Mouse (Mus musculus): ENCODE measurements around the gene Cdh23.

Gene Cdh23

DNA sequence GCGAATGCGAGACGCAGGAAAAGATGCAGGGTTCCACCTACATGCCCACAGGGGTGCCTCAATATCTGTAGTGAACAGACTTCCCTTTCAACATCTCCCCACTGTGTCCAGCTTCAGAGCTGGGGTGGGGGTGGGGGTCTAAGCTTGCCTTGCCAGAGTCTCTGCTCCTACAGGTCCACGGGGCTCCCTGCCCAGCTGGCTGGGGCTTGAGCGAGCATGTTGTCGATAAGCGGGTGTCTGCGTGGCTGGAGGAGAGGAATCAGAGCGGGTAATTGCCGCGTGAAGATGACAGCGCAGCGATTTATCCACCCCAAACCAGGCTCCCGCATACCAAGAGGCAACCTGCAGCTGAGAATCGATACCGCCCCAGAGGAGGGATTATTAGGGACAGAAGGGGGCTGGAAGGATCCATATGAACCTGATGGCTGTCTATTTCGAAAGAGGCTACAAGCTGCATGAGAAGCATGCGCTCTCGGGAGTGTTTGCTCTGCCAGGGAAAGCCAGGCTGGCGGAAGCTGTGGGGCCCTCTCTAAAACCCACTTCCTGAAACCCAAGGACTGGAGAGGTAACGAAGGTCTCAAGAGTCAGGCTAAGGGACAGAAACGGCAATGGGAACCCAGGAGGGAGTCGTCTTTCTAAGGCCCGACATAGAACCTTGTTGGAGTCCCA lies 129.8 kb downstream of the Cdh23 start:
- DNase-seq, result no peak

DNA sequence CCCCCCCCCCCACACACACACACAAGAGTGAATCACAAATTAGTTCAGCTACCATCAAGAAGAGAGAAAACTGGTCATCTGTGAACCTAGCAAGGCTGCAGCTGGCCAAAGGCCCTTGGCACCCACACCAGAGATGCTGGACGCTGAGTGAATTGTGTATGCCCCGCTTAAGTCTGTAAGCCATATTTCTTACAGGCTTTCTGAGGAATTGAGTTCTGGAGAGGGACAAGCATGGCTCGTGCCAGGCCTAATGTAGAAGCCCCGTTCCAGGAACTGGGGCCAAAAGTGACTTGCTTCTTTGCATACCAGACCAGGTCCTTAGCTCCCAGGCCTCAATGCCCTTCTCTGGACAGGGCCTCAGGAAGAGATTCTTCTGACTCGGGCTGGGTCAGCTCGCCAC lies 132.2 kb downstream of the Cdh23 start:
- DNase-seq, result no peak

DNA sequence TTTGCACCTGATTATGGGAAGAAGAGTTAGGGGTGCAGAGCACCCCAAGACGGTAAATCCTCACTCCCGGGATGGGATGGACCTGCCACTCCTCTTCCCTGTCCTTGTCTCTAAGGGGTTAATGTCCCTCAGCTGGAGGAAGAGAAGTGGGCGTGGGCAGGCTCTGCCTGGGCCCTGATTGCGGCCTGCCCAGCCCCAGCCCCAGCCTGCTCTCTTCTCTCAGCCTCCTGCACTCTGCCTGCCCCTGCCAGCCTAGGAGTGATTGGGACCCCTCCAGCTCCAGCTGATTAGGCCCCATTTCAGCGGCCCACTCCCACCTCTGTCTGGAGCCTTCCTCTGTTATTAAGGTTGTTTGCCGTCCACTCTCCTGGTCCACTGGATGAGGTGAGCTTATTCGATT lies 133.3 kb downstream of the Cdh23 start:
- DNase-seq, result no peak

DNA sequence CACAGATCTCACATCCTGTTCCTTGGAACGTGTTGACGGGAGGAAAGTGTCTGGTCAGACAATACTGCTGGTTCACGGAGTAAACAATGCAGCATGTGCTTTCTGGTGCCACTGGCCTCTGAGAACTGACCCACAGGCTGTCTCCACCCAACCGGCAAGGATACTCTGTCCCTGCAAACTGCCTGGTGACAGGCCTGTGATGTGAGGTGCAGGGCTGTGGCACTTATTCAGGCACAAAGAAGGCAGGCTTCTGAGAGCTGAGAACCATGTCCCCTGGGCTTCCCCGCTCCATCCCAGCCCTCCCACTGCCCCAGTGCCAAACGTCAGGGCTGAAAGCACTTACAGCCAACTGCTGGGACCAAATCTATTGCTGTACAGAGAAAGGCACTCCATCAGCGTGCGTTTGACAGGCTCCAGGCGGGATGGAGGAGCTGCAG lies 137.8 kb downstream of the Cdh23 start:
- DNase-seq, result peak; percentile 55

DNA sequence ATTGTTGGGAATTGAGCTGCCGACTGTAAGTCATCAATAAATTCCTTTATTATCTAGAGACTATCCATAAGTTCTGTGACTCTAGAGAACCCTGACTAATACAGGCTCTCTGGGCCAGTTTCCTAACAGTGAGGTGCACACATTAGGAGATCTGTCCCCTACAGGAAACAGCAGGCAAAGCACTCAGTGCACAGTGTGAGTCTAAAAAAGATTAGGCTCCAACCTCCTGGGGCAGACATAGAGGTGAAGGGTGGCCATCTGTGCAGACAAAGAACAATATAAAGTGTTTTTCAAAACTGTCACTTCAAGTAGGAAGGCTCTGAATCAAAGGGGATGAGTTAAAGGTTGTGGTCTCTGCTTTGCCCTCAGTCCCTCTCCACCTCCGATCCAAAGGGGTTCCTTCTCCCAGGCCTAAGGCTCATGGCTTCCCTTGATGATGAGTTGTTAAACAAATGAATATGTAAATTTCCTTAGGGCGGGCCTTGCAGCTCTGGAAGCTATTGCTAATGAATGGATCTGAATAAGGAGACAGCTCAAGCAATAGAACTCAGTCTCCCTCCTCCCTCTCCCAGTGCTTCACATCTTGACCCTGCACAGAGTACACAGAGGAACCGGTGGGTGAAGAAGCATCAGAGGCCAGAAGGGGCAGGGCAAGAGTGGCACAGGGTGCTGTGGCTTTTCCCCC lies 143.2 kb downstream of the Cdh23 start:
- DNase-seq, result no peak

DNA sequence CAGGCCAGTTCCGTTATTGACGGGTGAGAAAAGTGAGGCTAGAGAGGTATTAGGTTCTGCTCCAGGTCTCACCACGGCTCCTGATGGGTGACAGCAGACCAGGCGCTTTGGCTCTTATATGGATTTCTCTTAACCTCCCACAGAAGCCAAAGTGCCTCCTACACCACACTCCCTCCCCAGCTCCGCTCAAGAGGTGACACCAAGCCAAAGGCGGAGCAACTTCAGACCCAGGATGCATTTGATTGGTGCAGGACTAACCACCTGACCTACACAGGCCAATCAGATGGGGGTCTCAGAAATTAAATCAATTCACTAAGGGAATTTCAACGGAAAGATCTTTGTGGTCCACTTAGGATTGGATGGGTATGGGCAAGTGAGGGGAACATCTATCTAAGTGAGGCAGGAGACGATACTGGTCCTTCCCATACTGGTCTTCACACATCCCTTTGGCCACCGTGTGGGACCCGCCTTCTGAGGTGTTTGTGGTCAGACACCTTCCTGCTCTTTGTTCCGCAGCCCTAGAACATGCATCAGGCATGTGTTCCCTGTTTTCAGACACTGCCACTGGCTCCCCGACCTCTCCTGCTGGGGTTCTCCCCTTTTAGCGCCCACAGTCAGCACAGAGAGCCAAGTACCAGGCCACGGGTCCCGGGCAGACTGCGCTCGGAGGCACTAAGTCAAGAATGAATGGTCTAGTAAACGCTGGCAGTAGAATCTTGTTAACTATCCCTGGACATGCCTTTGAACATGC lies 157.0 kb downstream of the Cdh23 start:
- DNase-seq, result no peak

DNA sequence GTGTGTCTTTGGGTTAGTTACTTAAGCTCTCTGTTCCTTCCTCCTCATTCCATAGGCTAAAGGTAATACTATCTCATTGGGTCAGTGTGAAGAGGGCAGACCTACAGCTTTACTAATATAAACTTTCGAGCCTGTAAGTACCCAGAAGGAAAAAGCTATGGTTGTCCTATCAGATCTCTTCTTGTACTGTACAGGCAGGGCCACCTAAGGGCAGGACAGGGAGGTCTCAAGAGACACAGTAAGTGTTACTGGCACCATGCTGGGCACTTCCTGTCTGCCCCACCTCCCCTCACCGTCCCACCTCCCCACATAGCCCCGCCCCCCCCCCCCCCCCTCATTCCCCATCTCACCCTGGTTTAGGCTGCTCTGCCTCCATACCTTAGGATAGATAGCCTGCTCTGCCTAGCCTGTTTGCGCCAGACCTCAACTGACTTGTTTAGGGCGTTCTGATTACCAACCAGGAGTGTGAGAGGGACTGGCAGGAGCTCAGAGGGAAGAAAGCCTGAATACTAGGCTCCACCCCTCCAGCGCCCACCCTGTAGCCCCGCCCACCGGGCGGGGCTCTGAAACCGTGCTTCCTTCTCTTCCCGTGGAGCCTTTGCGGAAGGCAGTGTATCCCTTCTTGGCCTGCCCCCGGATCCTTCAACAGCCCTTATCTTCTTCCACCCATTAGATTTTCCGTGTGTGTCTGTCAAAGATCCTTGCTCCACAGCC lies 160.0 kb downstream of the Cdh23 start:
- peak; percentile 65 for DNase-seq

DNA sequence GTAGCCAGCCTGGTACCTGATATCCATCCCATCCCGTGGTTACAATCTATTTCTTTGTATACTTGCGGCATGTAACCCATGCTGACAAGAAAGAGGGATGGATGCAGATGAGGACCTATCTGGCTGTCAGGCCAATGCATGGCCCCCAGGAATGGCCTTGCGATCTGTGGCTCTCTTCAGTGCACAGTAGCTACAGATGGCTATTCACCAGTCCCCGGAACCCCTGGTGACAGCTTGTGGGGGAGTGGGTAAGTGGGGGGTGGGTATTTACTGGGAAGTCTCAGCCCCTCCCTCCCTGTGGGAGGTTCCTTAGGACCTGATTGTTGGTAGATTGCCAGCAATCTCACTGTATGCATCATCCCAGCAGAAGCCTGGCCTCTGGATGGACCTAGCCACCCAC lies 163.8 kb downstream of the Cdh23 start:
- DNase-seq, result no peak

DNA sequence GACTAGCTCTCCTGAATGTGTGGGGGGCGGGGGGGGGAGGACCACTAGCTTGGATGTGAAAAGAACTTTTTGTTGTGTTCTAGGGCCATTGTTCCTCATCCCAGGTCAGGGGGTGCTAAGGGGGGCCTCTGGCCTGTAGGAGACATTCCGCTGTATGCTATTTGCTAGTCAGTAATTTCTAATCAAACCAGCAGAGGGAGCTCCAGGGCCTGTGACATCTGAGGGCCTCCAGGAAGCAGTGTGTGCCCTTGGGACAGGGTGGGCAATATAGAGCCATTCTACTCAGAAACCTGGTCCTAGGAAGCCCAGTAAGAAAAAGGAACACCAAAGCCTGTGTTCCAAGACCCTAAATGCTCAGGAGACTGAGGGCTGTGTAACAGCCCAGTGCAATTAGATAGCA lies 164.9 kb downstream of the Cdh23 start:
- peak; percentile 75 for DNase-seq

DNA sequence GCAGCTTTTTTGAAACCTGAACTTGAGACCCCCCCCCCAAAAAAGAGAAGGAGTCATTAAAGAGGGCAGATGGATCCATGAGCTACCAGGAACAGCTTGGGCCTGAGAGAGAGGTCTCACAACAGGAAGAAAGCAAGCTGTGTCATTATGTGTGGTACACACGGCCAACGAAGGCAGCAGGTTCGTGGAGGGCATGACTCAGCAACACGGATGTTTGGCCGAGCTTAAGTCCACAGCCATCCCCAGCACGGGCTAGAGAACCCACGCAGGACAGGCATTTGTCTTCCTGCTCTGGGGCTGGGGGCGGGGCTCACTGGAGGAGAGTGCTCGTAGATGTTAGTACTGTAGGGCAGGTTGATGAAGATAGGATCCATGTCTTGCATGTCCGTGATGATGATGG lies 165.7 kb downstream of the Cdh23 start:
- no peak for DNase-seq

DNA sequence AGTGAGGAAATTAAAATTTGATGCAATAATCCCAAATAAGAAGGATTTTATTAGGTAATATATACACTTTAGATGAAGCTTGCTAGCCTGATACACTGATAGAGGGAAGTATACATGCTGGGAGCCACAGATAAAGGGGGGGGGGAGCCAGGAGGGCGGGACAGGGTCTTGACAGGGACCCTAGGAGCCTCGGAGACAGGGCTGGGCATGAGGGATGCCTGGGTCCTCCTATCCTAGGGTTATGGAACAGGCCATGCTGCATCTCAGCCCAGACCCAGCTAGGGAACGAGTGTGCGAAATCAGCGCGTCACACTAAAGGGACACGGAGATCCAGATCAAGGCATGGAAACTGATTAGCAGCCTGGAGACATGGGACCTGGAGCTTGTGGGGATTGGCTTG lies 168.3 kb downstream of the Cdh23 start:
- DNase-seq, result no peak

DNA sequence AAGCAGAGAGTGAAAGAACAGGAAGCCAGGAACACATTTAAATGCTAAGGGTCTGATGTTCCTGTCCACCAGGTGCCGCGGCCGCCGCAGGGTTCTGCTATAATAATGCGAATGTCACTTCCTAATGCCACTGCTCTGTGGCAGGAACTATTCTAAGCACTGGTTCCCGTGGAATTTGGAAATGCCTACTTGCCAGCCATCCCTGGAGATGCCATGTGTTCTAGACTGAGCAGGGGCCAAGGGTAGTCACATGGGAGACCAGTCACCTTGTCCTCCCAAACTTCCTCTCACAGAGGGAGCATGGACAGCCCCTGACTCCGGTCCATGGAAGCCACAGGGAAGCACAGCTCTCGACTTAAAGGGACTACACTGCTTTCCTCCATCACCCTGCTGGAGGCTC lies 171.2 kb downstream of the Cdh23 start:
- DNase-seq, result no peak

DNA sequence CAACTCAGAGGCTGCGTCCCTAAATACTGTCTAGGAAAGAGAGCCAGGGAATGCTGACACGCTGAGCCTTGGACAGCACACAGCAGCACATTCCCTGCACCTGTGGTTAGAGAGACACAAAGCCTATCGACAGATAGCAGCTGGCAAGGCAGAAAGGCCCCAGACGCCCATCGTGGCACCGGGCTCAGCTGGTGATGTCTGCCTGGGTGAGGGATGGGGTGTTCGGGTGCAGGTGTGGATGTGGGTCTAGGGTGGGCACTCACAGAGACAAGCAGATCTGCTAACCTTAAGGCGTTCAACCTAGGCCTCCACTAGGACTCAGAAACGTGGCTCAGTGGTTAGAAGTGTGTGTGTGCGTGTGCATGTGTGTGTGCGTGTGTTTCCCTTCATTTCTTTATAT lies 180.0 kb downstream of the Cdh23 start:
- DNase-seq, result no peak

DNA sequence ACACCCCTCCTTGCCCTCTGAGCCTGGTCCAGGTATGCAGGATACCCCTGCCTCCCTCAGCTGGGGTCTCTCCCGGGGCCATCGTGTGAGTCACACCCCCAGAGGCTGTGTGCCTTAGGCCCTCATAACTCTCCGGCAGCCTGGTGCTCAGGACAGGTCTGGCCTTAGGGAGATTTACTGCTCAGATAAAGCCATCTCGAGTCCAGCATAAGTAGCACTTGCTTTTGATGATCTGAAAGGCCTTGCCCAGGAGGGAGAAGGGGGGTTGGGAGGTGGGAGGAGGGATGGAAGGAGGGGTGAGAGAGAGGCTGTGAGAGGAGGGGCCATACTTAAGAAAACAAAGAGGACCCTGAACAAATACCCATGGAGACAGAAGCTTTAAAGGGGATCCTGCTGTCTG lies 197.8 kb downstream of the Cdh23 start:
- no peak for DNase-seq

DNA sequence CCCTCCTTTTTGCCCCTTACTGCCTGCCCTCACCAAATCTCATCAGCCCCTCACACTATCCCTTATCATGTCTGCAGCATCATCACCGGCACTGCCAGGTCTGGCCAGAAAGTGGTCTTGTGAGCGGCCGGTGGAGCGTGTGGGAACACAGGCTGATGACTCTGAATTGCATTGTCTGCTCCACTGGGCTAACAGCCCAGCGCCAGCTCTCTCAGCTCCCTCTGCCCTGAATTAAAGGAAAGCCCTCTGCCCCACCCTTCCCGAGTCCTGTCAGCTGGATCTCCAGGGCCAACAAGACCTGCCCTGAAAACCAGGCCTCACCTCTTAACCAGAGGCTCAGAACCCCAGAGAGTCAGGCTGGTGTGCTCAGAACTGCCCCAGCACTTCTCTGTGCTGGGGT lies 201.2 kb downstream of the Cdh23 start:
- peak; percentile 5 for DNase-seq

DNA sequence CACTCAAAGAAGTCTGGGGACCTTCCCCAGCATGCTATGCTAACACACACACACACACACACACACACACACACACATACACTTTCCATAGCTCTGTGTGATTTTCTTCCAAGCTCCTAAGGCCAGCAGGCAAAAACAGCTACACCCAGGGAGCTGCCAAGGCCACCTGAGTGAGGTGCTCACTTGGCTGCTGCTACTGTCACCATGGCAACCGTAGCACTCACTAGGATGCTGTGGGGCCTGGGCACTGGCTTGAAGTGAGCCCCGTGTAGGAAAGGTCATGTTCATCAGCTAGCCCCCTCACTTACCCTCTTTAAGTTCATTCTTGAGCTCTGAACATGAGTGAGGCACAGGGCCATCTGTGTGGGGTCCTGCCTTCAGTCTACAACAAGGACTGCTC lies 204.8 kb downstream of the Cdh23 start:
- DNase-seq, result no peak

DNA sequence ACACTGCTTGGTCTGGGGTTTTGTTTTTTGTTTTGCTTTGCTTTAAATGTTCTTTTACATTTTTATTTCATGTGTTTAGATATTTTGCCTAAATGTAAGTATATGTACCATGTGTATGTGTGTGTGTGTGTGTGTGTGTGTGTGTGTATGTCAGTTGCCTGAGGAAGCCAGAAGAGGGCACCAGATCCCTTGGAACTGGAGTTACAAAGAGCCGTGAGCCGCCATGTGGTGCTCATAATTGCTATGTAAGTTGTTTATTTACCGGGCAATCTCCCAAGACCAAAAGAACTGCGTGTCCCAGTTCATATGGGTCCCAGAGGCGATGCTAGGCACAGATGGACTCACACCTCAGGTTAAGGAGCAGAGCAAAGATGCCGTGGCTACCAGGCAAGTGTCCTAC lies 214.9 kb downstream of the Cdh23 start:
- DNase-seq, result no peak

DNA sequence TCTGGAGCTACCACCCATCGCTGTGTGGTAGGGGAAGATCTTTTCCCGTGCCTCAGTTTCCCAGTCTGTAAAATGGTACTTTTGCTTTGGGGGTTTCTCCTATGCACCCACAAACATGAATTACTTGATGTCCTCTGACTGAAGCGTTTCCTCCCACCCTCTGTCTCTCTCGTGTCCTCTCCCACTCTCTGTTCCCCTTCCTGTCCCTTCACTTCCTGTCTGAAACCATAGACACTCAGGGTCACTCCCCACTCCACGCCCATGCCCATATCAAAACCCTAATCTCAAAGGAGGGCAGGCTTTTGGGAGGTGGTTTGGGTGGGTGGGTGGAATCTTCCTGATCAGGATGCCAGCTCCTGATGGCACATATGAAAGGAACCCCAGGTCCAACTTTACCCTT lies 221.7 kb downstream of the Cdh23 start:
- no peak for DNase-seq

DNA sequence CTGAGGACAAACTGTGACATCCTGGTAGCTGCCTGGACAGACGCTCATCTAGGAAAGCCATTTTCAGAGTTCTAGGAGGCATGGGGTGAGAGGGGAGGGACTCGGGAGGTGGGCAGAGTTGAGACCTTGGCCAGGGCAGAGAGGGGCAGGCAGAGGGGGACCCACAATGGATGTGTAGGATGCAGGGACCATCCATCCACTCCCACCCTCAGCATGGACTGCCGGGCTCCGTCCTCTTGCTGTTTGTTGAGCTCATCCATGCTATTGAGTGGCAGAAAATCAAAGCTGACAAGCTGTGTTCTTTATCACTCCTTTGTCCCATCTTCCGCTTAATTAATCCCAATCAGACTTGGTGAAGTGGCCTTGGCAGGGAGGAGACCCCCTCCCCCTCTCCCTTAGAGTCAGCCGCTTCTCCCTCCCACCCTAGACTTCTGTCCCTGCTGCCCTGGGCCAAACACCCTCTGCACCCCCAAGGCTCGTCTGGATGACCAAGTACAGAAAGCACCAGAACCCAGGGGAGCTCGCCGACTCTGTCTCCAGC lies 222.4 kb downstream of the Cdh23 start:
- no peak for DNase-seq

DNA sequence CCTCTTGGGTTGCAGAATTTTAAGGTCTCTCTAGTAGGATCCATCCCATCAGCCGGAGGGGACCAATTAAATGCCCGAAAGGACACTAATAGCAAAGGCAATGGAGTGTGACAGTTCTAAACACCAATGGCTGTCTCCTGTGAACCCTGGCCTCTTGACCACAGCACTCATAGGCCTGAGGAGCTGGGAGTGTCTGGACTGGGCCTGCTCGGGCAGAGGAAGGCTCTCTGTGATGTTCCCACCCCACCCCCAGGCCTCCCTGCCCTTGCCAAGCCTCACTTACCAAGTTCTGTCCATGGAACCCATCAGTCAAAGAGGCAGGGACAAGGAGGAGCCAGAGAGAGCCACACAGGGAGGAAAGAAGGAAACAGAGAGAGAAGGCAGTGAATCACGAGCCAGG lies 228.5 kb downstream of the Cdh23 start:
- DNase-seq, result no peak

DNA sequence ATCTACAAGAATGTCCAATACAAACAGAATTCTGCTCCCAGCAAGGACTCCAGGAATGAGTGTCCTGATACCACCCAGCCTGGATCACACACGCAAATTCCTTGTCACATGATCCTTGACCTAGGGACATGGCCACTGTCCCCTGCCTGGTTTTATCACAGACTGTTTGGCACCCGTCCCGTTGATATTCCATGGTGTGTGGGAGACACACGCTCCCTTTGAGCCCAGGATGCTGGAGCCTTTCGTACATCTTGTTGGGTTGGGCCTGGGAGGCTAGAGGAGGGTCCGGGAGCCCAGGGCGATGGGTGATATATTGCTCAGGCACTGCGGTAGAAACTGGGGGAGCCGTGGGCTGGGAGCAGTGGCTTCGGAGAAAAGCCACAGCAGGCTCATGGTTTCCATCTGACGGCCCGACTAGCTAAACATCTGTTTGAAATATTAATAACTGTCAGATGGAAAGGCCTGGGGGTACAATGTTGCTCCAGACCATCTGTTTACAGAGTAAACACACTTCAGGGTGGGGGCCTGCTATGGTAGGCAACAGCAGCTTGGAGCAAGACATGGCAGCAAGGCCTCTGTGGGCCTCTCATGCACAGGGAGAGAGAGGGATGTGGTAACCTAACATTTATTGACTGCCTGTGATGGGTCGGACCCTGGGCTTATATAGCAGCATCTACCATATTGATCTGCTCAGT lies 232.2 kb downstream of the Cdh23 start:
- no peak for DNase-seq

DNA sequence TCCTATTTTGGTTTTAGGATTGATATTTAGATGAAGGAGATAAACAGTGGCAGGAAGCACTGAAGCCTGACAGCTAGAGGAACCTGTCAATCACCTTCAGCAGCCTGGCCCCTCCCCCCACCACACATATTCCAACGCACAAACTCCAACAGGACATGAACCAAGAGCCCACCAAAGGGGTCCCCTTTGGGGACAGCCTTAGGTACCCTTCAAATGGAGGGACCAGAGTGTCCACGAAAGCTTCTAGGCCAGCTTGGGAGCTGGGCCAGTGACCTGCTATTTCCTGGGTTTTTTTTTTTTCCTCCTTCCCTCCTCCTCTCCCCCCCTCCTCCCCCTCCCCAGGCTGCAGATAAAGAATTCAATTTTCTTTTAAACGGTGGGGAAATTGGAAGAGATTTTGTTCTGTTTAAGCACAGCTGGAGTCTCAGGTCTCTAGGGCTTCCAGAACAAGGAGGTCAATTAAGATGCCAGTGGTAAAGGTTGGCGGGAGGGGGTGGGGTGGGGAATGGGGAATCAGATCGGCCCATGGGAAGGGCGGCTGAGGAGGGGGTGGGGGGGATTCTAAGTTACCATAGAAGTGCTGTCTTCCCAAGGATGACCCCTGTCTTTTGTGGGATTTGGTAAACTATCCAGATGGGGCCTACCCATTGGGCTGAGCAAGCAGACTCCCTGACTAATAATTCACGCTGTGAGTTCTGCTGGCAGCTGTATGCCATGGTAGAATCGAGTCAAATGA lies 239.5 kb downstream of the Cdh23 start:
- DNase-seq, result no peak

Data from lung, postnatal 10 days (tissue).